In genomic region chr14:54180754-54181153, GRCm38 (mm10) we compare ENCODE assay signal across 13 mouse cellular contexts.
DNase-seq lines count a peak whose midpoint lies in the region; ATAC-seq and TF ChIP-seq lines count a peak whose summit lies in the region.
"Had no signal": no experiment of that assay in that cellular context is flagged by ENCODE, and none has a peak within 500 bp of the region (broad histone marks: within the 10 kb centered on the region; RNA-seq: fewer than 3 reads in every experiment).

No protein-coding gene starts in this region.

- peak overlapping the region; percentile 55 for H3K27ac ChIP-seq in heart, adult 2 months
- no peak overlapping the region; the same call in 1 of the 2 replicates for H3K27ac ChIP-seq in heart, embryonic 10.5 days
- peak overlapping the region; percentile 49; the same call in 1 of the 2 replicates for H3K27ac ChIP-seq in stomach, embryonic 14.5 days (ENCODE audit: low read length)
- H3K27ac ChIP-seq in stomach, postnatal 0 days (replicated peaks) = no peak overlapping the region
- H3K27ac ChIP-seq: hindbrain, embryonic 13.5 days; limb, embryonic 13.5 days had no signal

- H3K4me1 ChIP-seq in heart, adult 2 months (ENCODE audit: control insufficient read depth, insufficient read depth, low read length) = no peaks in the 10 kb centered on the region; the same call in 1 of the 2 replicates
- peaks cover 45% of the 10 kb centered on the region for H3K4me1 ChIP-seq in heart, embryonic 10.5 days
- peaks cover 5% of the 10 kb centered on the region for H3K4me1 ChIP-seq in stomach, embryonic 14.5 days (ENCODE audit: control insufficient read depth, insufficient read depth, low read length)
- H3K4me1 ChIP-seq in stomach, postnatal 0 days (replicated peaks; ENCODE audit: control insufficient read depth, insufficient read depth) = no peaks in the 10 kb centered on the region; the same call in 1 of the 2 replicates

- no peak overlapping the region for H3K4me2 ChIP-seq in stomach, embryonic 14.5 days (replicated peaks; ENCODE audit: low read depth, low read length)
- no peak overlapping the region for H3K4me2 ChIP-seq in stomach, postnatal 0 days (replicated peaks; ENCODE audit: low read depth)
- H3K4me2 ChIP-seq: hindbrain, embryonic 13.5 days; limb, embryonic 13.5 days had no signal

- WGBS in heart, adult 2 months = 50% methylated on average over 3 of the region's 3 CpGs
- 87% methylated on average over 3 of the region's 3 CpGs for WGBS in heart, embryonic 10.5 days
- 64% methylated on average over 3 of the region's 3 CpGs for WGBS in stomach, embryonic 14.5 days
- 64% methylated on average over 3 of the region's 3 CpGs for WGBS in stomach, postnatal 0 days

- H3K27me3 ChIP-seq in heart, adult 2 months (ENCODE audit: control insufficient read depth, insufficient read depth, low read length) = no peaks in the 10 kb centered on the region; the same call in 1 of the 2 replicates
- no peaks in the 10 kb centered on the region for H3K27me3 ChIP-seq in heart, embryonic 10.5 days (ENCODE audit: insufficient read depth, poor library complexity, severe bottlenecking)
- no peaks in the 10 kb centered on the region for H3K27me3 ChIP-seq in stomach, embryonic 14.5 days (ENCODE audit: control insufficient read depth, insufficient read depth, low read length)
- H3K27me3 ChIP-seq in stomach, postnatal 0 days (ENCODE audit: control insufficient read depth, insufficient read depth, low read length) = no peaks in the 10 kb centered on the region
- H3K27me3 ChIP-seq: hindbrain, embryonic 13.5 days had no signal

- ATAC-seq in stomach, embryonic 14.5 days (ENCODE audit: insufficient number of reproducible peaks, insufficient read depth, low FRiP score, low read depth) = no peak
- no peak for ATAC-seq in stomach, postnatal 0 days (ENCODE audit: low FRiP score, low TSS enrichment)

- H3K4me3 ChIP-seq in heart, adult 2 months = peak overlapping the region; percentile 2; the same call in 1 of the 2 replicates
- H3K4me3 ChIP-seq in heart, embryonic 10.5 days = no peak overlapping the region
- no peak overlapping the region for H3K4me3 ChIP-seq in stomach, embryonic 14.5 days (ENCODE audit: low read depth, low read length)
- no peak overlapping the region for H3K4me3 ChIP-seq in stomach, postnatal 0 days (ENCODE audit: low read depth, low read length)
- H3K4me3 ChIP-seq: hindbrain, embryonic 13.5 days; limb, embryonic 13.5 days had no signal

- TF ChIP-seq EP300 in heart, adult 2 months (IDR thresholded peaks at IDR 0.05; ENCODE audit: insufficient read depth, low read depth, low read length) = no peak
- TF ChIP-seq EP300 in stomach, postnatal 0 days (optimal IDR thresholded peaks at IDR 0.05) = no peak

- H3K9me3 ChIP-seq in heart, embryonic 10.5 days = no peaks in the 10 kb centered on the region
- H3K9me3 ChIP-seq in stomach, embryonic 14.5 days (ENCODE audit: control insufficient read depth, low read depth, low read length) = no peaks in the 10 kb centered on the region
- no peaks in the 10 kb centered on the region for H3K9me3 ChIP-seq in stomach, postnatal 0 days (ENCODE audit: control insufficient read depth, low read length)
- H3K9me3 ChIP-seq: hindbrain, embryonic 13.5 days; limb, embryonic 13.5 days had no signal

- H3K36me3 ChIP-seq in heart, adult 2 months (ENCODE audit: control insufficient read depth, insufficient read depth, low read length) = no peaks in the 10 kb centered on the region
- H3K36me3 ChIP-seq in heart, embryonic 10.5 days = no peaks in the 10 kb centered on the region
- H3K36me3 ChIP-seq in stomach, embryonic 14.5 days (ENCODE audit: control insufficient read depth, insufficient read depth, low read length) = no peaks in the 10 kb centered on the region
- H3K36me3 ChIP-seq in stomach, postnatal 0 days (ENCODE audit: control insufficient read depth, insufficient read depth, low read length) = no peaks in the 10 kb centered on the region
- H3K36me3 ChIP-seq: hindbrain, embryonic 13.5 days; limb, embryonic 13.5 days had no signal

- no peaks in the 10 kb centered on the region for H3K79me2 ChIP-seq in heart, adult 2 months (replicated peaks; ENCODE audit: control insufficient read depth, insufficient read depth, low read length)

- peak; percentile 58; the same call in 1 of the 2 replicates for TF ChIP-seq POLR2A in heart, adult 2 months (IDR thresholded peaks at IDR 0.05; ENCODE audit: insufficient read depth, low read depth, low read length)

- no peak overlapping the region for H3K9ac ChIP-seq in heart, adult 2 months (ENCODE audit: low read depth, low read length)
- H3K9ac ChIP-seq in stomach, embryonic 14.5 days (replicated peaks; ENCODE audit: low read depth, low read length) = no peak overlapping the region
- no peak overlapping the region for H3K9ac ChIP-seq in stomach, postnatal 0 days (ENCODE audit: low read length)
- H3K9ac ChIP-seq: hindbrain, embryonic 13.5 days; limb, embryonic 13.5 days had no signal

- intact Hi-C loops in heart, adult 2 months (cut with DNase I) = no loop called here
- intact Hi-C loops in left cerebral cortex, postnatal 4 days (cut with DNase I) = no loop called here

- no peak for TF ChIP-seq CTCF in heart, adult 2 months (IDR thresholded peaks at IDR 0.05)
- no peak for TF ChIP-seq CTCF in stomach, postnatal 0 days (IDR thresholded peaks at IDR 0.05; ENCODE audit: low read depth)

- no peak for DNase-seq in heart, adult 2 months
- no peak for DNase-seq in heart, embryonic 10.5 days (ENCODE audit: low spot score)
- peak; percentile 21 for DNase-seq in left cerebral cortex, postnatal 4 days
- DNase-seq in left cerebral cortex, adult 18-20 months (ENCODE audit: low spot score in 2 of 2) = no peak
- DNase-seq in stomach, postnatal 0 days (ENCODE audit: low spot score) = no peak
- no peak for DNase-seq in right cerebral cortex, postnatal 14 days
- DNase-seq in ovary, postnatal 14 days (ENCODE audit: low spot score) = no peak
- DNase-seq: layer of hippocampus, adult 9-11 months; right cerebral cortex, postnatal 4 days; thymus, adult 18-20 months had no signal

Comparison
In these comparisons a context has a peak if more than half of its experiments do, and no peak if none do; other contexts are left out.
1. H3K27ac ChIP-seq: peak in heart, adult 2 months (single experiment) and stomach, embryonic 14.5 days (single experiment); none in heart, embryonic 10.5 days (single experiment) and stomach, postnatal 0 days (single experiment).